In the genomic region with DNA sequence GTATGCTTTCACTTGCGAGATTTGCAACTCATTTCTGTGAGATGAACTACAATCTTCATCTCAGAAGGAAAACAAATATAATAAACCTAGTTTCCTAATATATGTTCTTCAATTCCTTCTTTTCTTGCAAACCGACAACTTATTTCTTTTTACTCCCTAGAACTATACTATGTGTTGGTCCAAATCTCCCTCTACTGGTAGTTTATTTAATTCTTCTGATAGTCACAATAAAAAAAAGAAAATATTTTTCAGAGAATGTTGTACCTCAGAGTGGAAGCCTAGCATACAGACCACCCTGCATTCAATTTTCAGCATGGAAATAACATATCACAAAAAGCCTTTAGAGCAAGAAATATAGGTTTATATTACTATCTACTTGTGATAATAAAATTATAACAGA, we compare ENCODE assay signal across 34 mouse cellular contexts. TPM values are rescaled to one million over a fixed set of nuclear protein-coding genes. Genes with fewer than 3 reads are reported as not detected.
DNase-seq lines count a peak whose midpoint lies in the region; ATAC-seq and TF ChIP-seq lines count a peak whose summit lies in the region.
"Had no signal": no experiment of that assay in that cellular context is flagged by ENCODE, and none has a peak within 500 bp of the region (broad histone marks: within the 10 kb centered on the region; RNA-seq: fewer than 3 reads in every experiment).

No protein-coding gene starts in this region.

- 0 out of 2 replicates have a peak, but pooled peaks have one; percentile 23 for TF ChIP-seq CTCF in forebrain, postnatal 0 days (IDR thresholded peaks at IDR 0.05; ENCODE audit: low read depth)
- TF ChIP-seq CTCF in kidney, postnatal 0 days (IDR thresholded peaks at IDR 0.05; ENCODE audit: low read depth), result peak; percentile 27; the same call in 1 of the 2 replicates
- no peak for TF ChIP-seq CTCF in lung, embryonic 14.5 days (IDR thresholded peaks at IDR 0.05; ENCODE audit: low read depth)
- TF ChIP-seq CTCF in brain, embryonic 14.5 days (IDR thresholded peaks at IDR 0.05; ENCODE audit: borderline replicate concordance, extremely low read depth, insufficient read depth, insufficient read length), result no peak

- no peaks in the 10 kb centered on the region for H3K36me3 ChIP-seq in forebrain, postnatal 0 days (ENCODE audit: insufficient read depth)
- no peaks in the 10 kb centered on the region for H3K36me3 ChIP-seq in forebrain, embryonic 13.5 days (ENCODE audit: poor library complexity, severe bottlenecking)
- H3K36me3 ChIP-seq in kidney, postnatal 0 days (ENCODE audit: insufficient read depth, low read length), result no peaks in the 10 kb centered on the region
- no peaks in the 10 kb centered on the region for H3K36me3 ChIP-seq in lung, embryonic 14.5 days (ENCODE audit: insufficient read depth)
- H3K36me3 ChIP-seq: forebrain, embryonic 10.5 days; forebrain, embryonic 15.5 days; hindbrain, embryonic 12.5 days had no signal

- no peak overlapping the region for H3K27ac ChIP-seq in forebrain, postnatal 0 days (ENCODE audit: low read depth, low read length)
- no peak overlapping the region for H3K27ac ChIP-seq in forebrain, embryonic 13.5 days
- H3K27ac ChIP-seq in kidney, postnatal 0 days, result no peak overlapping the region
- H3K27ac ChIP-seq in lung, embryonic 14.5 days (ENCODE audit: low read depth), result no peak overlapping the region
- H3K27ac ChIP-seq: forebrain, embryonic 10.5 days; forebrain, embryonic 15.5 days; gastrocnemius, adult 2 months; hindbrain, embryonic 12.5 days had no signal

- no peak for TF ChIP-seq POLR2A in brain, embryonic 14.5 days (IDR thresholded peaks at IDR 0.05; ENCODE audit: borderline replicate concordance, extremely low read depth, insufficient read depth, insufficient read length, poor library complexity, severe bottlenecking)

- no peaks in the 10 kb centered on the region for H3K9me3 ChIP-seq in forebrain, postnatal 0 days (ENCODE audit: low read length)
- H3K9me3 ChIP-seq in forebrain, embryonic 13.5 days (replicated peaks), result no peaks in the 10 kb centered on the region
- no peaks in the 10 kb centered on the region for H3K9me3 ChIP-seq in kidney, postnatal 0 days (replicated peaks; ENCODE audit: low read length)
- no peaks in the 10 kb centered on the region for H3K9me3 ChIP-seq in lung, embryonic 14.5 days (ENCODE audit: low read depth, low read length)
- H3K9me3 ChIP-seq: forebrain, embryonic 10.5 days; forebrain, embryonic 15.5 days; hindbrain, embryonic 12.5 days had no signal

- H3K27me3 ChIP-seq in forebrain, postnatal 0 days (ENCODE audit: insufficient read depth, low read length), result no peaks in the 10 kb centered on the region
- no peaks in the 10 kb centered on the region for H3K27me3 ChIP-seq in forebrain, embryonic 13.5 days
- H3K27me3 ChIP-seq in kidney, postnatal 0 days (ENCODE audit: insufficient read depth, low read length), result no peaks in the 10 kb centered on the region
- H3K27me3 ChIP-seq in lung, embryonic 14.5 days (ENCODE audit: insufficient read depth, low read length), result no peaks in the 10 kb centered on the region
- H3K27me3 ChIP-seq: forebrain, embryonic 15.5 days; hindbrain, embryonic 12.5 days had no signal

- H3K4me2 ChIP-seq in forebrain, postnatal 0 days (ENCODE audit: low read depth), result no peak overlapping the region
- no peak overlapping the region for H3K4me2 ChIP-seq in forebrain, embryonic 13.5 days
- no peak overlapping the region for H3K4me2 ChIP-seq in kidney, postnatal 0 days (ENCODE audit: low read length)
- no peak overlapping the region for H3K4me2 ChIP-seq in lung, embryonic 14.5 days
- H3K4me2 ChIP-seq: forebrain, embryonic 15.5 days; heart, embryonic 11.5 days; hindbrain, embryonic 12.5 days had no signal

- H3K4me1 ChIP-seq in forebrain, postnatal 0 days (ENCODE audit: insufficient read depth), result no peaks in the 10 kb centered on the region
- H3K4me1 ChIP-seq in forebrain, embryonic 13.5 days, result 0 out of 2 replicates have a peak, but pooled peaks cover 8% of the 10 kb centered on the region
- no peaks in the 10 kb centered on the region for H3K4me1 ChIP-seq in kidney, postnatal 0 days (replicated peaks; ENCODE audit: insufficient read depth, low read length)
- no peaks in the 10 kb centered on the region for H3K4me1 ChIP-seq in lung, embryonic 14.5 days (ENCODE audit: insufficient read depth)

- H3K9ac ChIP-seq in forebrain, postnatal 0 days, result no peak overlapping the region
- H3K9ac ChIP-seq in forebrain, embryonic 13.5 days, result no peak overlapping the region
- no peak overlapping the region for H3K9ac ChIP-seq in kidney, postnatal 0 days (ENCODE audit: low read depth, low read length)
- H3K9ac ChIP-seq in lung, embryonic 14.5 days, result no peak overlapping the region
- H3K9ac ChIP-seq: forebrain, embryonic 15.5 days; hindbrain, embryonic 12.5 days had no signal

- DNase-seq in forebrain, postnatal 0 days, result no peak
- peak; percentile 11 for DNase-seq in kidney, postnatal 0 days (ENCODE audit: low spot score)
- DNase-seq in kidney, postnatal 10 days, result no peak
- DNase-seq in lung, embryonic 14.5 days, result peak; percentile 1
- no peak for DNase-seq in lung, postnatal 36 days
- peak; percentile 2 for DNase-seq in brain, embryonic 14.5 days (ENCODE audit: low read depth)
- no peak for DNase-seq in testis, postnatal 10 days (ENCODE audit: low spot score)
- DNase-seq: adrenal gland, adult 2 months; adrenal gland, postnatal 14 days; B cell, adult 2 months; cerebellum, adult 18-20 months; cerebellum, adult 9-10 months; cerebellum, postnatal 14 days; gastrocnemius, adult 2 months; gastrocnemius, postnatal 14 days; heart, adult 11 months had no signal

- ATAC-seq in forebrain, postnatal 0 days, result no peak
- no peak for ATAC-seq in forebrain, embryonic 13.5 days
- ATAC-seq in kidney, postnatal 0 days (replicated peaks; ENCODE audit: low FRiP score, low read depth), result no peak
- ATAC-seq in lung, embryonic 14.5 days (ENCODE audit: insufficient read depth), result no peak
- ATAC-seq: forebrain, embryonic 15.5 days; hindbrain, embryonic 16.5 days; inflammation-experienced regulatory T-cells, adult 6 months had no signal

- H3K4me3 ChIP-seq in forebrain, postnatal 0 days (ENCODE audit: low read depth, low read length), result no peak overlapping the region
- H3K4me3 ChIP-seq in forebrain, embryonic 13.5 days, result no peak overlapping the region
- H3K4me3 ChIP-seq in kidney, postnatal 0 days (replicated peaks; ENCODE audit: low read depth, low read length), result no peak overlapping the region
- H3K4me3 ChIP-seq in lung, embryonic 14.5 days (ENCODE audit: low read depth, low read length), result no peak overlapping the region
- H3K4me3 ChIP-seq: forebrain, embryonic 10.5 days; forebrain, embryonic 15.5 days; gastrocnemius, adult 2 months; hindbrain, embryonic 12.5 days had no signal

- 63% methylated on average over 2 of the region's 2 CpGs for WGBS in forebrain, postnatal 0 days
- WGBS in forebrain, embryonic 13.5 days, result 90% methylated on average over 2 of the region's 2 CpGs
- WGBS in kidney, postnatal 0 days, result 79% methylated on average over 2 of the region's 2 CpGs
- 72% methylated on average over 2 of the region's 2 CpGs for WGBS in lung, embryonic 14.5 days

RNA-seq across cellular contexts. Expression of a gene that starts 5.4 kb away (rescaled TPM):
- not detected in 2 replicates for total RNA-seq in forebrain, postnatal 0 days (2014; rRNA removed)
- not detected in 2 replicates for polyA plus RNA-seq in forebrain, postnatal 0 days (2015; fragmentation: Nextera tagmentation; extraction: Ambion mirVana)
- polyA plus RNA-seq in forebrain, embryonic 13.5 days (2015; fragmentation: Nextera tagmentation; extraction: Ambion mirVana), result not detected in 2 replicates
- polyA plus RNA-seq in kidney, postnatal 0 days (2015; fragmentation: Nextera tagmentation; extraction: Ambion mirVana), result 0.16 TPM in 1 of 2 replicates, not detected in the other
- 0.19 TPM in 1 of 2 replicates, not detected in the other for polyA plus RNA-seq in lung, embryonic 14.5 days (2014; fragmentation: Nextera tagmentation; extraction: Ambion mirVana)
- 0.45 TPM in 1 of 2 replicates, not detected in the other for polyA plus RNA-seq in brain, embryonic 14.5 days (2012; rRNA removed)
- total RNA-seq: adrenal gland, adult 2 months; adrenal gland, postnatal 14 days; adrenal gland, postnatal 4 days; gastrocnemius, adult 2 months; gastrocnemius, postnatal 14 days; heart, postnatal 25 days; hematopoietic stem cell, adult 5-6 weeks; MEL had no signal
- polyA plus RNA-seq: adrenal gland, adult 2 months; embryonic facial prominence, embryonic 11.5 days; forebrain, embryonic 10.5 days; forebrain, embryonic 15.5 days; frontal cortex, adult 2 months; heart, embryonic 11.5 days; heart, embryonic 14.5 days; hindbrain, embryonic 12.5 days; hindbrain, embryonic 16.5 days; inflammation-experienced regulatory T-cells, adult 6 months had no signal

RNA-seq across cellular contexts. Expression of a gene that starts 40.8 kb away (rescaled TPM):
- total RNA-seq in forebrain, postnatal 0 days (2014; rRNA removed), result not detected in 2 replicates
- not detected in 2 replicates for polyA plus RNA-seq in forebrain, postnatal 0 days (2015; fragmentation: Nextera tagmentation; extraction: Ambion mirVana)
- not detected in 2 replicates for polyA plus RNA-seq in forebrain, embryonic 13.5 days (2015; fragmentation: Nextera tagmentation; extraction: Ambion mirVana)
- not detected in 2 replicates for polyA plus RNA-seq in kidney, postnatal 0 days (2015; fragmentation: Nextera tagmentation; extraction: Ambion mirVana)
- not detected in 2 replicates for polyA plus RNA-seq in lung, embryonic 14.5 days (2014; fragmentation: Nextera tagmentation; extraction: Ambion mirVana)
- polyA plus RNA-seq in brain, embryonic 14.5 days (2012; rRNA removed), result not detected in 2 replicates
- total RNA-seq: adrenal gland, adult 2 months; adrenal gland, postnatal 14 days; gastrocnemius, adult 2 months; gastrocnemius, postnatal 14 days; gastrocnemius, postnatal 4 days; heart, adult 8-10 months; heart, postnatal 25 days; hematopoietic stem cell, adult 5-6 weeks; MEL had no signal
- polyA plus RNA-seq: embryonic facial prominence, embryonic 11.5 days; embryonic facial prominence, embryonic 14.5 days; forebrain, embryonic 10.5 days; forebrain, embryonic 15.5 days; frontal cortex, adult 2 months; heart, embryonic 11.5 days; heart, embryonic 14.5 days; heart, postnatal 0 days; hindbrain, embryonic 12.5 days; hindbrain, embryonic 16.5 days; inflammation-experienced regulatory T-cells, adult 6 months had no signal

Comparison
In these comparisons a context has a peak if more than half of its experiments do, and no peak if none do; other contexts are left out.
1. DNase-seq: peak in kidney, postnatal 0 days (single experiment), lung, embryonic 14.5 days (single experiment) and brain, embryonic 14.5 days (single experiment); none in forebrain, postnatal 0 days (single experiment), kidney, postnatal 10 days (single experiment), lung, postnatal 36 days (single experiment) and testis, postnatal 10 days (single experiment).
2. CTCF ChIP-seq: peak in forebrain, postnatal 0 days (single experiment) and kidney, postnatal 0 days (single experiment); none in lung, embryonic 14.5 days (single experiment) and brain, embryonic 14.5 days (single experiment).